Mouse (Mus musculus): ENCODE measurements around the gene Sned1.
"Not testable (repeated sequence)": the region's sequence is repeated elsewhere in the genome, so short reads cannot be mapped to it uniquely, and the experiment has no call there.

Sned1 gene

GRCm38 (mm10) chr1:93229221-93229620, 6.4 kb upstream of the Sned1 start:
- no peak for DNase-seq (ENCODE audit: low spot score in 2 of 2)

- DNase-seq (ENCODE audit: low spot score in 2 of 2), result no peak
These were observed 6.0 kb upstream of the Sned1 start for GRCm38 (mm10) chr1:93229626-93230025.

GRCm38 (mm10) chr1:93236545-93236924, 894 bp downstream of the Sned1 start:
- DNase-seq (ENCODE audit: low spot score in 2 of 2), result no peak

- no peak for DNase-seq (ENCODE audit: low spot score in 2 of 2)
These were observed 2.0 kb downstream of the Sned1 start for GRCm38 (mm10) chr1:93237676-93238075.

- no peak for DNase-seq (ENCODE audit: low spot score in 2 of 2)
These were observed 2.6 kb downstream of the Sned1 start for GRCm38 (mm10) chr1:93238201-93238600.

GRCm38 (mm10) chr1:93245936-93246335, 10.3 kb downstream of the Sned1 start:
- no peak for DNase-seq (ENCODE audit: low spot score in 2 of 2)

DNA sequence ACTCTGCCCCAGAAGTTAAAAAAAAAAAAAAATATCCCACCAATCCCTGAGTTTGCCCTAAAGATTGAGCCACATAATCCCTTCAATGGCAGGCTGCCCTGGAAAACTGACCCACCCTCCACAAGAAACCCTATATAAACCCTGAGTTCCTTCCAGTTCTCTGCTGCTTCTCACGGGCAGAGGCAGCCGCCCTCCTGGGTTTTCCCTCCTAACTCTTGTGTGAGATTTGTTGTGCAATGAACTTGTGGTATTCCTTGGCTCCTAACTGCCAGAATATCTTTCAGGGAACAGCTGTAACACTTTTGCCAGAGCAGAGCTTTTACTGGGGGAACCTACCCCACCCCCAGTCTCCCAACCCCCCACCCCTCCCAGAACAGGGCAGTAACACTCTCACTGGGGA, 16.9 kb downstream of the Sned1 start:
- DNase-seq (ENCODE audit: low spot score in 2 of 2), result no peak

DNA sequence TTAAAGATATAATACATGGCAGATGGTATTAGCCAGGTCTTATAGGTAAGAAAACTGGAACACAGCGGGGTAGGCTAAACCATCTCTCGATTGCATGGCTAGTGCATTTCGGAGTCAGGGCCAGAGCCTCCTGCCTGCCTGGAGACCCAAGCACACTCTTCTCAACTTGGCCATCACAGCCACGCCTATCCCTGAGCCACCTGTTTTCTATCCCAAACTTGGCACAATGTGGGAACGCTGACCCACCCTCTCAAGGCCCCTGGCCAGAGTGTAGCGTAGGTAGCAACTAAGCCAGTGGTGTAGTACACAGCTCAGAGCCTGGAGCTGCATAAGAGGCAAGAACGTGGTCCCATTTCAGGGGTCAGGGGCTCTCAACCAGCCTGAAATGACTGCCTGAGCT, 20.1 kb downstream of the Sned1 start:
- DNase-seq (ENCODE audit: low spot score in 2 of 2), result no peak

GRCm38 (mm10) chr1:93257560-93257959, 21.9 kb downstream of the Sned1 start:
- DNase-seq (ENCODE audit: low spot score in 2 of 2), result no peak

- DNase-seq (ENCODE audit: low spot score in 2 of 2), result no peak
These were observed 31.6 kb downstream of the Sned1 start for GRCm38 (mm10) chr1:93267207-93267606.

- no peak for DNase-seq (ENCODE audit: low spot score in 2 of 2)
These were observed 32.6 kb downstream of the Sned1 start for GRCm38 (mm10) chr1:93268246-93268645.

- DNase-seq (ENCODE audit: low spot score in 2 of 2), result no peak
These were observed 35.0 kb downstream of the Sned1 start for GRCm38 (mm10) chr1:93270516-93271240.

- DNase-seq (ENCODE audit: low spot score in 2 of 2), result no peak
These were observed 36.1 kb downstream of the Sned1 start for GRCm38 (mm10) chr1:93271751-93272150.

GRCm38 (mm10) chr1:93272409-93272821, 36.8 kb downstream of the Sned1 start:
- DNase-seq (ENCODE audit: low spot score in 2 of 2), result no peak

- DNase-seq (ENCODE audit: low spot score in 2 of 2), result no peak
These were observed 39.9 kb downstream of the Sned1 start for GRCm38 (mm10) chr1:93275561-93275960.

DNA sequence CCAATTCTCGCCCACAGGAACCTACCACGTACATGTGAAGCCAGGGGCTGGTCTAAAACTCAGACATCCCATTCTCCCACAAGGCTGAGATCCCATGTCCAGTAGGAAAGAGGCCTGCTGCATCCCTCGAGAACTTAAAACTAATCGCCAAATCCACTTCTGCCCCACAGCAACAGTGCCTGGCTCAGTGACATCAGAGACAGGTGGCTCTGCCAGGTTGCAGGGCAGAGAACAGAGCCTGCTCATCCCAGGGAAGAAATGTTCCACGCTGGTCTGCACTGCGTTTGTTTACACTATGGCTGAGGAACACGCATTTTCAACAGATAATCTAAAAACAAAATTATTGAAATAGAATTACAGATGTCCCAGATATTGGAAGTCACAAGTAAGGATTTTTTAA, 41.4 kb downstream of the Sned1 start:
- DNase-seq (ENCODE audit: low spot score in 2 of 2), result no peak

- no peak for DNase-seq (ENCODE audit: low spot score in 2 of 2)
These were observed 54.1 kb downstream of the Sned1 start for GRCm38 (mm10) chr1:93289678-93290214.

GRCm38 (mm10) chr1:93290956-93291355, 55.3 kb downstream of the Sned1 start:
- DNase-seq (ENCODE audit: low spot score in 2 of 2), result no peak

DNA sequence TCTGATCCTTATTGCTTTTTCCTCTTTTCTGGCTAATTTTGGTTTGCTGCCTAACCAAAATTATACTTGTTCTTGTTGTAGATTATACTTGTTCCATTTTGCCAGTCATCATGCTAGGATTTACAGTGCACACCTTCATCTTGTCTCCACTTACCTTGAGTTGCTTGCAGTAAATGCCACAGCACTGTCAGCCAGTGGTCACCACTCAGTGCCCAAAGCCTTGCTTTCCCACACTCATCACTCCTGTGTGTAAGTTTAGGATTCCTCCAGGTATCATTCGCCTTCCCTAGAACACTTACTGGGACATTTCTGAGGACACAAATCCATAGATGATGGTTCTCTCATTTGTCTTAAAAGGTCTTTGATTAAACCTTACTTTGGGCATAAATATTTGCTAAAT, 56.0 kb downstream of the Sned1 start:
- no peak for DNase-seq (ENCODE audit: low spot score in 2 of 2)

GRCm38 (mm10) chr1:93292006-93292405, 56.4 kb downstream of the Sned1 start:
- no peak for DNase-seq (ENCODE audit: low spot score in 2 of 2)

DNA sequence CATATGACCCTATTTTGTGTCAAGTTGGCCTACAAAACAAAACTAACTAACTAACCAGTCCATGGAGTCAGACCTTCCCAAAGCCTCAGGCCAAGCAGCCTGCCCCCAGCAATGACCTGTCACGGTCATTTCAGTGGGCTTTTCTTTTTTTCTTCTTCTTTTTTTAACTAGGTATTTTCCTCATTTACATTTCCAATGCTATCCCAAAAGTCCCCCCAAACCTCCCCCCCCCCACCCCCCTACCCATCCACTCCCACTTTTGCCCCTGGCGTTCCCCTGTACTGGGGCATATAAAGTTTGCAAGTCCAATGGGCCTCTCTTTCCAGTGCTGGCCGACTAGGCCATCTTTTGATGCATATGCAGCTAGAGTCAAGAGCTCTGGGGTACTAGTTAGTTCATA, 58.9 kb downstream of the Sned1 start:
- DNase-seq (ENCODE audit: low spot score in 2 of 2), result not testable (repeated sequence)

GRCm38 (mm10) chr1:93299791-93300190, 64.2 kb downstream of the Sned1 start:
- DNase-seq (ENCODE audit: low spot score in 2 of 2), result no peak

DNA sequence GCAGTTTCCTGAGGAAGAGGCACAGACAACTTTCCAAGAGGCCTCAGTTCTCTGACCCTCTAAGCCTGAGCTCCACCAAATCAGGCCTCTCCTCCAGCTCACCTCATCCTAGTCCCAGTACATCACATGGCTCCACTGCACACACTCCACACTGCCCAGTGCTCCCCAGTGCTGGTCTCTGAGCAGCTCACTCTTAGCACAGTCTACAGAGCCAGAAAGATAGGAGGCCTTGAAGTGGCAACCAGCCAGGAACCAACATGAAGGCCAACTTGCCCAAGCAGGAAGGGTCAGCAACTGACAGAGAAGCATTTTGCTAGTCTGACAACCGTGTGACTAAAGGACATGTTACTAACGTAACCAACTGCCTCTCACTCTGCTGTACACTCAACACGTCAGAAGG, 64.9 kb downstream of the Sned1 start:
- no peak for DNase-seq (ENCODE audit: low spot score in 2 of 2)

All from frontal cortex, postnatal 25 days (tissue).